Mouse (Mus musculus) liver, embryonic 14.5 days (tissue): ENCODE data around the gene Rps19.

Source experiments
- CTCF ChIP-seq: IDR thresholded peaks from 2 replicates; pipeline ENCODE4 v1.5.1; 2016; ENCODE audit warnings: antibody characterized with exemption, low read depth, control low read depth
- EP300 ChIP-seq: IDR thresholded peaks from 2 replicates; pipeline ENCODE4 v1.6.1; 2016; ENCODE audit warnings: antibody characterized with exemption, low read depth

DNA sequence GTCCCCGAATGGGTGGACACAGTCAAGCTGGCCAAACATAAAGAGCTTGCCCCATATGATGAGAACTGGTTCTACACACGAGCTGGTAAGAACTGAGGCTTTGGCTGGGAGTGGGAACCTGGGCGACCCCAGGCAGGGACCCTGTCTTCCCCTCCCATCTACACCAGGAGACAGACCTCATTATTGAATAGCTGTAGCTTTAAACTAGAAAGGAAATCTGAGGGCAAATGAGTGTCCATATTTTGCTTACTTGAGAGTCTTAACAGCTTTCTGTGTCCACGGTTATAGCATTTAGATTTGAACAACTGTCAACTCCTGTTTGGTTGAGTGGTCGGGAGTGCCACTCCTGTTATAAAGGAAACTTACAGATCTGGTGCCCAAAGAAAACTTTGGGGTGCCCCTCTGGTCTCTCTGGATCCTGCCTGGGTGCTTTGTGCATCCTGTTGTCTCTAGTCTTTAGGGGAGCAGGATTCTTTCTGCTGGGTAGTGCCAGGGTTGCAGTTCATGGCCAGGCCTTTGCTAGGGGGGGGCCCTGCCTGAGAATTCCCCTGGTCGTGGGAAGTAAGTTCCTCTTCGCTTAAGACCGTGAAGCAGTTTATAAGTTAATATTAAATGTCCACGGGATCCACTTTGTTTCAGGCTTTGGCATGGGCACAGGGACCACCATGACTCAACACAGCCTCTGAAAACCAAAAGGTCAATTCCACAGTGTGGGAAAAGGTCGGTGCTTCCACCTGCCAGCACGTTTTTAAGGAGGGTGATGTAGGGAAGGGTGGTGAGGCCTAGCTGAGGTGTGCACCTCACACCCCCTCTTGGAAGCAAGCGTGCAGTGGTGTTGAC lies 1.5 kb downstream of the Rps19 start:
- TF ChIP-seq CTCF (no peak), EP300 (no peak)
